Mouse (Mus musculus) lung, embryonic 14.5 days (tissue): ENCODE data around the gene Mras. TPM values are rescaled to one million over a fixed set of nuclear protein-coding genes. Genes with fewer than 3 reads are reported as not detected.

Source experiments
- ATAC-seq: fragments of 200-750 bp; cut with Nextera tagmentation; 2 replicates; pipeline ENCODE4 v1.8.0; 2017; ENCODE audit warnings: mild to moderate bottlenecking, moderate TSS enrichment, moderate library complexity; ENCODE audit not compliant: insufficient read depth
- DNase-seq: peaks from one replicate; pipeline ENCODE4 v3.0.0-alpha.2; 2015
- H3K27ac ChIP-seq: fragments of 300-500 bp; sonication (generic); 2 replicates; pipeline ENCODE4 v1.5.1; 2014; ENCODE audit warnings: low read depth, mild to moderate bottlenecking, moderate library complexity
- H3K27me3 ChIP-seq: fragments of 300-500 bp; sonication (generic); 2 replicates; pipeline ENCODE4 v1.6.1; 2014; ENCODE audit warnings: low read length, control low read depth; ENCODE audit not compliant: insufficient read depth
- H3K36me3 ChIP-seq: fragments of 300-500 bp; sonication (generic); 2 replicates; pipeline ENCODE4 v1.6.1; 2014; ENCODE audit warnings: control low read depth; ENCODE audit not compliant: insufficient read depth
- H3K4me1 ChIP-seq: fragments of 300-500 bp; sonication (generic); 2 replicates; pipeline ENCODE4 v1.6.1; 2014; ENCODE audit warnings: antibody characterized with exemption, control low read depth; ENCODE audit not compliant: insufficient read depth
- H3K4me2 ChIP-seq: fragments of 300-500 bp; sonication (generic); 2 replicates; pipeline ENCODE4 v1.6.1; 2014; ENCODE audit warnings: mild to moderate bottlenecking
- H3K4me3 ChIP-seq: fragments of 300-500 bp; sonication (generic); 2 replicates; pipeline ENCODE4 v1.5.1; 2014; ENCODE audit warnings: low read depth, low read length
- H3K9ac ChIP-seq: fragments of 300-500 bp; sonication (generic); 2 replicates; pipeline ENCODE4 v1.6.1; 2014
- H3K9me3 ChIP-seq: fragments of 300-500 bp; sonication (generic); 2 replicates; pipeline ENCODE4 v1.6.1; 2016; ENCODE audit warnings: low read depth, low read length, control low read depth
- CTCF ChIP-seq: IDR thresholded peaks from 2 replicates; pipeline ENCODE4 v1.5.1; 2016; ENCODE audit warnings: antibody characterized with exemption, low read depth
- WGBS: fragments of 180-500 bp; shearing (Covaris S2); extraction: QIAGEN DNeasy Blood & Tissue Kit; methylation state at CpG from one replicate; pipeline ENCODE4 v1.1.7; 2014; 5-methylcytosine and 5-hydroxymethylcytosine counted together
- polyA plus RNA-seq: library from polyadenylated mRNA; unstranded; fragments of >200 nt; fragmentation: Nextera tagmentation; extraction: Ambion mirVana; gene quantifications from 2 replicates; pipeline ENCODE4 v1.2.1, GENCODE M21; 2014

The Mras gene
- polyA plus RNA-seq, 1 experiment from 2014 or later = 12.2 TPM

- Histone ChIP-seq H3K4me2 (no peak overlapping the region), H3K9ac (no peak overlapping the region), H3K36me3 (peaks cover 7% of the 10 kb centered on the region; the same call in 1 of the 2 replicates), H3K27ac (no peak overlapping the region), H3K9me3 (no peaks in the 10 kb centered on the region), H3K4me1 (no peaks in the 10 kb centered on the region), H3K27me3 (no peaks in the 10 kb centered on the region), H3K4me3 (no peak overlapping the region)
- 57% methylated on average over 16 of the region's 16 CpGs for WGBS
- TF ChIP-seq CTCF = no peak
- ATAC-seq = no peak
- DNase-seq = no peak
Observed at GRCm38 (mm10) chr9:99470347-99471092, 33.3 kb upstream of the Mras start.

DNA sequence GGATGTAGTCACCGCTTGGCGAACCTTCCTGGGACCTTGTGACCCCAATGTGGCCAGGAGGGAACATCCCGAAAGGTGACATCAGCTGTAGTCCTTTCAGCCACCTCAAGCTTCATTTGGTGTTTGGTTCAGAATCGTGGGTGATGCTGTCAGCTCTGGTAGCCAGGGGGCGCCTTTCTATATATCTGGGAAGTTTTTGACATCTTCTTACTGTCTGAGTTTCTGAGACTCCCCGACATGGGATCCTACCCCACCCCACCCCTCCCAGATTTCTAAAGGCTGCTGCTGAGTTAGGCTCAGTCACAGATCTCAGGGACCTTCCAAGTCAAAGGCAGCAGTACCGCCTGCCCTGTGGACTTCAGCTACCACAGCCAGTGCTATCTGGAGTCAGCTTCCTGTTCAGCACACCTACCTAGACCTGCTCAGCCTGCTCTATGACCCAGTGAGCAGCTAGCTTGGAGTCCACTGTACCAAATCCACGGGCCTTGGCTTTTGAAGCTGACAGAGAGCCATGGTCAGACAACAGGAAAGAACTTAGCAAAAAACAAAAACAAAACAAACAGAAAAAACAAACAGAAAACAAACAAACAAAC, 32.6 kb upstream of the Mras start:
- H3K27me3 ChIP-seq = no peaks in the 10 kb centered on the region
- DNase-seq (peak; percentile 16), ATAC-seq (no peak; the same call in 1 of the 2 replicates)
- no peak overlapping the region for H3K4me2 ChIP-seq
- H3K4me1 ChIP-seq = no peaks in the 10 kb centered on the region
- H3K4me3 ChIP-seq = no peak overlapping the region
- no peak overlapping the region for H3K9ac ChIP-seq
- H3K36me3 ChIP-seq = no peaks in the 10 kb centered on the region
- 60% methylated on average over 8 of the region's 8 CpGs for WGBS
- peak; percentile 35; the same call in 1 of the 2 replicates for TF ChIP-seq CTCF
- H3K9me3 ChIP-seq = no peaks in the 10 kb centered on the region
- H3K27ac ChIP-seq = no peak overlapping the region

DNA sequence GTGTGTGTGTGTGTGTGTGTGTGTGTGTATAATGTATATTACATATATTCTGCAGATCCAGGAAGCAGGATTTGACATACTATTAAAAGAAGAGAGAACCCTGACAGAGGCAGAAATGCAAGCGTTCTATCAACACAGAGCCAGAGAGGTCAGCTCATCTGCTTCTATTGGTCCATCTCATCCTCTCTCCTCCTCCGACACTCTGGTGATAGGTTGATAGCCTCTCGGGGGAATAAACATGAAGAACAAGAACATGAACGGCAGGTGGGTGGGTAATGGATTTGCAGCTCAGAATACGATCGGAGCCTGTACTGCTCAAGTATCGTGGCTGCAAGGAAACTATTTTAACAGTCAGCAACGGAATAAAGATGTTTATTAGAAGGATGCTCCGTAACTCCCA, 31.4 kb upstream of the Mras start:
- ATAC-seq (no peak), DNase-seq (no peak)
- no peak overlapping the region for H3K27ac ChIP-seq
- no peaks in the 10 kb centered on the region for H3K4me1 ChIP-seq
- no peaks in the 10 kb centered on the region for H3K9me3 ChIP-seq
- no peak overlapping the region for H3K4me3 ChIP-seq
- no peak for TF ChIP-seq CTCF
- no peaks in the 10 kb centered on the region for H3K27me3 ChIP-seq
- WGBS = 67% methylated on average over 9 of the region's 9 CpGs
- no peaks in the 10 kb centered on the region for H3K36me3 ChIP-seq
- H3K9ac ChIP-seq = no peak overlapping the region
- no peak overlapping the region for H3K4me2 ChIP-seq

DNA sequence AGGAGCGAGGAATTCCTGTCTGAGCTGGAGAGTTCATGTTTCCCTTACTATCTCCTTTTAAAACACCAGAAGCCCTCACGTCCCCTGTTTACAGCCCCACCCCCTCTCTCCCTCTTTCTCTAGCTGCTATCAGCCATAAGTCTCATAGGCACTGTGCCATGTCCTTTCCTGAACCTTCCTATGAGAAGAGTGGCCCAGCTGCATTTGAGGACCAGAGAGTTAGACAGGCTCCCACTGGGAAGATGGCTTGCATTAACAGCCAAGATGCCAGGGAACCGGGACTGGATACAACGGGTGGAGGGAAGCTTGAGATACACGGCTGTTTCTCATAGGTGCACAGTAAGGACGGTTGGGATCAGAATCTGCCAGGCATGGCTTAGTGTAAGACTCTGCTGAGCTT, 27.7 kb upstream of the Mras start:
- Histone ChIP-seq H3K27me3 (no peaks in the 10 kb centered on the region), H3K27ac (no peak overlapping the region), H3K4me2 (no peak overlapping the region), H3K4me1 (no peaks in the 10 kb centered on the region), H3K4me3 (no peak overlapping the region), H3K9ac (no peak overlapping the region), H3K9me3 (no peaks in the 10 kb centered on the region), H3K36me3 (no peaks in the 10 kb centered on the region)
- no peak for TF ChIP-seq CTCF
- ATAC-seq (no peak), DNase-seq (no peak)
- 77% methylated on average over 6 of the region's 6 CpGs for WGBS

GRCm38 (mm10) chr9:99459730-99460129, 22.5 kb upstream of the Mras start:
- WGBS = 71% methylated on average over 4 of the region's 4 CpGs
- no peak for TF ChIP-seq CTCF
- no peak overlapping the region for H3K4me2 ChIP-seq
- no peak overlapping the region for H3K9ac ChIP-seq
- no peak overlapping the region for H3K4me3 ChIP-seq
- no peaks in the 10 kb centered on the region for H3K4me1 ChIP-seq
- H3K36me3 ChIP-seq = no peaks in the 10 kb centered on the region
- ATAC-seq (no peak), DNase-seq (no peak)
- H3K27me3 ChIP-seq = no peaks in the 10 kb centered on the region
- no peak overlapping the region for H3K27ac ChIP-seq
- H3K9me3 ChIP-seq = no peaks in the 10 kb centered on the region

GRCm38 (mm10) chr9:99458529-99459208, 21.5 kb upstream of the Mras start:
- Histone ChIP-seq H3K4me2 (no peak overlapping the region), H3K4me3 (no peak overlapping the region), H3K9ac (no peak overlapping the region), H3K9me3 (no peaks in the 10 kb centered on the region), H3K4me1 (no peaks in the 10 kb centered on the region), H3K27ac (no peak overlapping the region), H3K27me3 (no peaks in the 10 kb centered on the region), H3K36me3 (no peaks in the 10 kb centered on the region)
- ATAC-seq (no peak), DNase-seq (peak; percentile 83)
- WGBS = 43% methylated on average over 12 of the region's 12 CpGs
- peak; percentile 73 for TF ChIP-seq CTCF

- H3K4me2 ChIP-seq = no peak overlapping the region
- no peak for DNase-seq
- 75% methylated on average over 4 of the region's 4 CpGs for WGBS
Observed at GRCm38 (mm10) chr9:99454211-99454610, 17.0 kb upstream of the Mras start.

More at GRCm38 (mm10) chr9:99454211-99454610, 17.0 kb upstream of the Mras start:
- H3K27me3 ChIP-seq = 0 out of 2 replicates have a peak, but pooled peaks cover 7% of the 10 kb centered on the region
- H3K9ac ChIP-seq = no peak overlapping the region
- TF ChIP-seq CTCF = no peak
- H3K4me3 ChIP-seq = no peak overlapping the region
- H3K4me1 ChIP-seq = no peaks in the 10 kb centered on the region
- no peak for ATAC-seq
- no peaks in the 10 kb centered on the region for H3K9me3 ChIP-seq
- H3K36me3 ChIP-seq = no peaks in the 10 kb centered on the region
- no peak overlapping the region for H3K27ac ChIP-seq
